Mouse (Mus musculus): Measurements from ENCODE around the gene Hoxa3.

- TF ChIP-seq CTCF (IDR thresholded peaks at IDR 0.05; ENCODE audit: borderline replicate concordance, control insufficient read depth, extremely low read depth, insufficient read depth, low read length, poor library complexity) (no peak), POLR2A (IDR thresholded peaks at IDR 0.05; ENCODE audit: control insufficient read depth, extremely low read depth, insufficient read depth, low read length, poor library complexity) (no peak)
Measured at GRCm38 (mm10) chr6:52152226-52153193, 60.6 kb downstream of the Hoxa3 start.
